Mouse (Mus musculus) lung, embryonic 14.5 days (tissue): ENCODE data around the gene Pcolce. TPM values are rescaled to one million over a fixed set of nuclear protein-coding genes. Genes with fewer than 3 reads are reported as not detected.

ENCODE experiments used
- ATAC-seq: fragments of 200-750 bp; cut with Nextera tagmentation; 2 replicates; pipeline ENCODE4 v1.8.0; 2017; ENCODE audit warnings: mild to moderate bottlenecking, moderate TSS enrichment, moderate library complexity; ENCODE audit not compliant: insufficient read depth
- DNase-seq: peaks from one replicate; pipeline ENCODE4 v3.0.0-alpha.2; 2015
- H3K27ac ChIP-seq: fragments of 300-500 bp; sonication (generic); 2 replicates; pipeline ENCODE4 v1.5.1; 2014; ENCODE audit warnings: low read depth, mild to moderate bottlenecking, moderate library complexity
- H3K27me3 ChIP-seq: fragments of 300-500 bp; sonication (generic); 2 replicates; pipeline ENCODE4 v1.6.1; 2014; ENCODE audit warnings: low read length, control low read depth; ENCODE audit not compliant: insufficient read depth
- H3K36me3 ChIP-seq: fragments of 300-500 bp; sonication (generic); 2 replicates; pipeline ENCODE4 v1.6.1; 2014; ENCODE audit warnings: control low read depth; ENCODE audit not compliant: insufficient read depth
- H3K4me1 ChIP-seq: fragments of 300-500 bp; sonication (generic); 2 replicates; pipeline ENCODE4 v1.6.1; 2014; ENCODE audit warnings: antibody characterized with exemption, control low read depth; ENCODE audit not compliant: insufficient read depth
- H3K4me2 ChIP-seq: fragments of 300-500 bp; sonication (generic); 2 replicates; pipeline ENCODE4 v1.6.1; 2014; ENCODE audit warnings: mild to moderate bottlenecking
- H3K4me3 ChIP-seq: fragments of 300-500 bp; sonication (generic); 2 replicates; pipeline ENCODE4 v1.5.1; 2014; ENCODE audit warnings: low read depth, low read length
- H3K9ac ChIP-seq: fragments of 300-500 bp; sonication (generic); 2 replicates; pipeline ENCODE4 v1.6.1; 2014
- H3K9me3 ChIP-seq: fragments of 300-500 bp; sonication (generic); 2 replicates; pipeline ENCODE4 v1.6.1; 2016; ENCODE audit warnings: low read depth, low read length, control low read depth
- CTCF ChIP-seq: IDR thresholded peaks from 2 replicates; pipeline ENCODE4 v1.5.1; 2016; ENCODE audit warnings: antibody characterized with exemption, low read depth
- WGBS: fragments of 180-500 bp; shearing (Covaris S2); extraction: QIAGEN DNeasy Blood & Tissue Kit; methylation state at CpG from one replicate; pipeline ENCODE4 v1.1.7; 2014; 5-methylcytosine and 5-hydroxymethylcytosine counted together
- polyA plus RNA-seq: library from polyadenylated mRNA; unstranded; fragments of >200 nt; fragmentation: Nextera tagmentation; extraction: Ambion mirVana; gene quantifications from 2 replicates; pipeline ENCODE4 v1.2.1, GENCODE M21; 2014

Gene Pcolce
- polyA plus RNA-seq, 1 experiment from 2014 or later = 148 TPM

- TF ChIP-seq CTCF = no peak
- DNase-seq (no peak), ATAC-seq (no peak)
- Histone ChIP-seq H3K4me2 (no peak overlapping the region), H3K4me1 (no peaks in the 10 kb centered on the region), H3K27me3 (peaks cover 5% of the 10 kb centered on the region; the same call in 1 of the 2 replicates), H3K4me3 (no peak overlapping the region), H3K27ac (no peak overlapping the region), H3K9me3 (no peaks in the 10 kb centered on the region), H3K36me3 (no peaks in the 10 kb centered on the region), H3K9ac (no peak overlapping the region)
- WGBS = 76% methylated on average over 6 of the region's 6 CpGs
Observed at GRCm38 (mm10) chr5:137580246-137580645, 33.3 kb downstream of the Pcolce start.

DNA sequence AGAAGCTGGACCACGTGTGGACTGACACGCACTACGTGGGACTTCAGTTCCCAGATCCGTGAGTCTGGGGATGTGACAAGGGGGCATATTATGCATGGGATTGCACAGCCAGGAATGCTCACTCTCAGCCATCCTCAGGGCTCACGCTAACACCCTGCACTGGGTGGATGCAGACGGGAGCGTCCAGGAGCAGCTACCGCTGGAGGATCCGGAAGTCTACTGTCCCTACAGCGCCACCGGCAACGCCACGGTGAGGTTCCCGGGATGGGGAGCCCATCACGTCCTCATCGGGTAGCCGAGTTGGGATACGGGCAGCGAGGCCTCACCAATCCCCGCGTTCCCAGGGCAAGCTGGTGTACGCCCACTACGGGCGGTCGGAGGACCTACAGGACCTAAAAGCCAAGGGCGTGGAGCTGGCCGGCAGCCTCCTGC lies 39.1 kb downstream of the Pcolce start:
- Histone ChIP-seq H3K4me3 (peak overlapping the region; percentile 20; the same call in 1 of the 2 replicates), H3K9ac (0 out of 2 replicates have a peak overlapping the region, but pooled peaks have one; percentile 20)

GRCm38 (mm10) chr5:137570691-137571586 lies 42.6 kb downstream of the Pcolce start:
- peak overlapping the region; percentile 32; the same call in 1 of the 2 replicates for H3K4me2 ChIP-seq
- H3K4me1 ChIP-seq = peaks cover 4% of the 10 kb centered on the region; the same call in 1 of the 2 replicates
- no peaks in the 10 kb centered on the region for H3K36me3 ChIP-seq
- no peak overlapping the region; the same call in 1 of the 2 replicates for H3K9ac ChIP-seq
- H3K27ac ChIP-seq = no peak overlapping the region
- 67% methylated on average over 17 of the region's 17 CpGs for WGBS
- no peak for TF ChIP-seq CTCF
- peak overlapping the region; percentile 12; the same call in 1 of the 2 replicates for H3K4me3 ChIP-seq
- no peaks in the 10 kb centered on the region for H3K9me3 ChIP-seq
- ATAC-seq (peak; percentile 25; the same call in 1 of the 2 replicates), DNase-seq (no peak)
- H3K27me3 ChIP-seq = peaks cover 5% of the 10 kb centered on the region; the same call in 1 of the 2 replicates

More for the DNA sequence above, 39.1 kb downstream of the Pcolce start:
- TF ChIP-seq CTCF = peak; percentile 33
- Histone ChIP-seq H3K4me1 (peaks cover 3% of the 10 kb centered on the region; the same call in 1 of the 2 replicates), H3K27ac (no peak overlapping the region), H3K4me2 (peak overlapping the region; percentile 53), H3K9me3 (no peaks in the 10 kb centered on the region), H3K36me3 (no peaks in the 10 kb centered on the region), H3K27me3 (peaks cover 5% of the 10 kb centered on the region; the same call in 1 of the 2 replicates)
- 11% methylated on average over 27 of the region's 27 CpGs for WGBS
- ATAC-seq = peak; percentile 41; the same call in 1 of the 2 replicates
- DNase-seq = peak; percentile 42

DNA sequence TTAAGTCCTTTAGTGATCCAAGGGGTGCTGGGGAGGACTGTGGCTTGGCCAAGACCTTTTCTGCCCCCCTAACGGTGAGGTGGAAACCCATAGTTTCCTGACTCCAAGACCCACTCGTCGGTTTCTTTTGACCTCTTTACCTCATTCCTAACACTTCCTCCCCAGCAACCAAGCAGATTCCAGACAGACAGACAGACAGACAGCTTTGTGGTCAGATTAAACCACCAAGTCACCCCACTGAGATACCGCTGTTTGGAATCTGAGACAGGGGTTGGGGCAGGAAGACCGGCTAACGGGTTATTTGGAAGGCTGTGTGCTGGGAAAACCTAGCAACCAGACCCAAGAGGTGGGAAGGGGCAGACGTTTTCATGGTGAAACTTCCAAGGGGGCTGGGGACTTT lies 43.4 kb downstream of the Pcolce start:
- no peak for ATAC-seq
- H3K9me3 ChIP-seq = no peaks in the 10 kb centered on the region
- H3K27ac ChIP-seq = no peak overlapping the region
- H3K4me2 ChIP-seq = peak overlapping the region; percentile 32; the same call in 1 of the 2 replicates
- H3K4me1 ChIP-seq = peaks cover 4% of the 10 kb centered on the region; the same call in 1 of the 2 replicates
- no peak overlapping the region for H3K9ac ChIP-seq
- TF ChIP-seq CTCF = no peak
- DNase-seq = no peak
- WGBS = 37% methylated on average over 7 of the region's 7 CpGs
- no peaks in the 10 kb centered on the region for H3K36me3 ChIP-seq
- H3K4me3 ChIP-seq = no peak overlapping the region; the same call in 1 of the 2 replicates
- peaks cover 5% of the 10 kb centered on the region; the same call in 1 of the 2 replicates for H3K27me3 ChIP-seq

DNA sequence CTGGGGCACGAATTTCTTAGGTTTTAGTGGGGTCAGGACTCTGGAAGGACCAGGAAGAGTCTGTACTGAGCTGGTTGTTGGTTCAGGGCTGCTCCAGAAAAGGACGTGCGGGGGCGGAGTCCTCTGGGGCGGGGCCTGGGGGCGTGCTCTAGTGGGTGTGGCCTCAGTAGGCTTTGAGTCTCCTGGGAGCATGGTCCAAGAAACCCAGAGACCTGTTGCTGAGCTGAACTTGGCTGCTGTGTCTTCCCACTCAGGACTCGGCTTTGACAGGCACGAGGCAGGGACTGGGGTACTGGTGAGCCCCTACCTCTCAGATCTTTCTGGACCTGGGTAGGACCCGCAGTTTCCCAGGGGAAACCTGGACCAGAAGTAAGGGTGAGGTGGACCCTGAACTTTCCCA lies 43.9 kb downstream of the Pcolce start, which contains the start of gene Tfr2:
TSS of gene Tfr2 (plus strand) at position 176 of the 400 bp plus-strand sequence.
- Histone ChIP-seq H3K4me2 (peak within 1 kb of the TSS; percentile 32; the same call in 1 of the 2 replicates), H3K4me3 (no peak within 1 kb of the TSS; the same call in 1 of the 2 replicates), H3K4me1 (peaks cover 4% of the 10 kb centered on the region; the same call in 1 of the 2 replicates), H3K9me3 (no peaks in the 10 kb centered on the region), H3K36me3 (no peaks in the 10 kb centered on the region), H3K27me3 (peaks cover 5% of the 10 kb centered on the region; the same call in 1 of the 2 replicates), H3K27ac (no peak within 1 kb of the TSS), H3K9ac (no peak within 1 kb of the TSS)
- ATAC-seq (peak; percentile 83), DNase-seq (peak; percentile 66)
- no peak for TF ChIP-seq CTCF
- WGBS = 25% methylated on average over 9 of the region's 9 CpGs

DNA sequence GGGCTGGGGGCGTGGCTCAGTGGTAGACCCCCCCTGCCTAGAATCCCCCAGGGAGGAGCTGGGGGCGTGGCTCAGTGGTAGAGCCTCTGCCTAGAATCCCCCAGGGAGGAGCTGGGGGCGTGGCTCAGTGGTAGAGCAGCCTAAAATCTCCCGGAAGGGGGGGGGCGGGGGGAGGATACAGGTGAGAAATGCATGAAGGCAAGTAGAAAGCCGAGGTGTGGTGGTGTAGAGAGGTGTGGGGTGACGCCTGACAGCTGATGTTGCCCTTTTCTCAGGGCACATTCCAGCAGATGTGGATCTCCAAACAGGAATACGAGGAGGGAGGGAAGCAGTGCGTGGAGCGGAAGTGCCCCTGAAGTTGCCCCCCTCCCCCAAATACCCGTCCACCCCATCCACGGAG lies 44.6 kb downstream of the Pcolce start:
- TF ChIP-seq CTCF = no peak
- WGBS = 53% methylated on average over 12 of the region's 12 CpGs
- H3K4me2 ChIP-seq = 0 out of 2 replicates have a peak overlapping the region, but pooled peaks have one; percentile 12
- DNase-seq (no peak), ATAC-seq (no peak; the same call in 1 of the 2 replicates)
- no peaks in the 10 kb centered on the region for H3K9me3 ChIP-seq
- H3K4me1 ChIP-seq = peaks cover 4% of the 10 kb centered on the region; the same call in 1 of the 2 replicates
- peaks cover under 1% of the 10 kb centered on the region; the same call in 1 of the 2 replicates for H3K27me3 ChIP-seq
- H3K9ac ChIP-seq = no peak overlapping the region
- no peak overlapping the region for H3K4me3 ChIP-seq
- H3K36me3 ChIP-seq = no peaks in the 10 kb centered on the region
- H3K27ac ChIP-seq = no peak overlapping the region
